Mouse (Mus musculus) myocyte (in vitro differentiated cells): Measurements from ENCODE around the gene Lpar5.

ENCODE experiments used
- MAX ChIP-seq: IDR thresholded peaks from one replicate; pipeline ENCODE4 v1.6.1; 2011; ENCODE audit warnings: low read depth, mild to moderate bottlenecking, control low read depth
- POLR2A ChIP-seq: IDR thresholded peaks from one replicate; pipeline ENCODE4 v1.6.1; 2011; ENCODE audit warnings: low read depth, mild to moderate bottlenecking, control low read depth, moderate library complexity; ENCODE audit not compliant: insufficient read length
- POLR2AphosphoS2 ChIP-seq: IDR thresholded peaks from one replicate; pipeline ENCODE4 v1.6.1; 2011; ENCODE audit warnings: low read depth, control low read depth; ENCODE audit not compliant: insufficient read length
- REST ChIP-seq: IDR thresholded peaks from one replicate; pipeline ENCODE4 v1.6.1; 2011; ENCODE audit warnings: mild to moderate bottlenecking, control low read depth, moderate library complexity; ENCODE audit not compliant: insufficient read depth, insufficient read length
- SRF ChIP-seq: IDR thresholded peaks from one replicate; pipeline ENCODE4 v1.6.1; 2011; ENCODE audit warnings: low read depth; ENCODE audit not compliant: control insufficient read depth, insufficient read length
- USF1 ChIP-seq: IDR thresholded peaks from one replicate; pipeline ENCODE4 v1.6.1; 2011; ENCODE audit warnings: low read depth, mild to moderate bottlenecking, control low read depth, moderate library complexity

DNA sequence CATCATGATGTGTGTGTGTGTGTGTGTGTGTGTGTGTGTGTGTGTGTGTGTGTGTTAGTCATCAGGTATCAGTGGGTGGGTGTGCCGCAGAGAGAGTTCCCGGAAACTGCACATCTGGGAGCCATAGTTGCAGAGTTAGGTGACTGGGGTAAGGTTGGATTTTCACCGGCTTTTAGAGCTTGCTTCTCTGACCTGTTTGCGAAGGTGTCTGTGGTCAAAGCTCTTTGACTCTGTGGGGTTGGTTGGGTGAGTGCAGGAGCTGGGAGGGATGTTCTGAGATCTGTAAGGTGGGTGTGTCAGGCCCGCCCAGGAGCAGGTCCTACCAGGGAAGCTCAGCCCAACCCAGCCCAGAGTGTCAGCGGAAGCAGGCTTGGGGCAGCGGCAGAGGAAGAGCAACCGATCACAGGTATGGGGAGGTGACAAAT lies at the start of gene Lpar5:
- TF ChIP-seq POLR2AphosphoS2 (no peak), POLR2A (no peak), USF1 (no peak), MAX (no peak), SRF (no peak), REST (no peak)
